In genomic region chr5:52114751-52115451, GRCm38 (mm10) we compare ENCODE assay signal across 8 mouse cellular contexts.
DNase-seq lines count a peak whose midpoint lies in the region; ATAC-seq and TF ChIP-seq lines count a peak whose summit lies in the region.

No protein-coding gene starts in this region.

- no peak for ATAC-seq in frontal cortex, adult (ENCODE audit: low TSS enrichment)
- ATAC-seq in hindbrain, embryonic 14.5 days (ENCODE audit: low FRiP score): peak; percentile 7; the same call in 1 of the 2 replicates
- no peak for ATAC-seq in limb, embryonic 13.5 days (ENCODE audit: low FRiP score, low read depth)
- no peak for ATAC-seq in megakaryocyte-erythroid progenitor cell, adult 5-6 weeks (replicated peaks; ENCODE audit: low FRiP score, low TSS enrichment, poor library complexity, severe bottlenecking)

- H3K27ac ChIP-seq in ES-Bruce4 (ENCODE audit: insufficient read depth, low read length): no peak overlapping the region
- peak overlapping the region; percentile 81 for H3K27ac ChIP-seq in hindbrain, embryonic 14.5 days
- H3K27ac ChIP-seq in limb, embryonic 13.5 days: no peak overlapping the region

- TF ChIP-seq CTCF in ES-Bruce4 (IDR thresholded peaks at IDR 0.05; ENCODE audit: low read depth, low read length): no peak

- peaks cover 19% of the 10 kb centered on the region for H3K27me3 ChIP-seq in ES-Bruce4 (ENCODE audit: control insufficient read depth, insufficient read depth, low read length, poor library complexity, severe bottlenecking)
- H3K27me3 ChIP-seq in hindbrain, embryonic 14.5 days (ENCODE audit: control insufficient read depth, insufficient read depth, low read length): peaks cover 25% of the 10 kb centered on the region
- H3K27me3 ChIP-seq in limb, embryonic 13.5 days: peaks cover 72% of the 10 kb centered on the region

- peaks cover 2% of the 10 kb centered on the region for H3K4me1 ChIP-seq in ES-Bruce4 (ENCODE audit: control insufficient read depth, insufficient read depth, low read length)
- H3K4me1 ChIP-seq in hindbrain, embryonic 14.5 days (replicated peaks; ENCODE audit: control insufficient read depth, insufficient read depth, low read length): peaks cover 15% of the 10 kb centered on the region
- peaks cover 38% of the 10 kb centered on the region for H3K4me1 ChIP-seq in limb, embryonic 13.5 days

- H3K4me3 ChIP-seq in ES-Bruce4 (ENCODE audit: low read depth, low read length): peak overlapping the region; percentile 36
- peak overlapping the region; percentile 71 for H3K4me3 ChIP-seq in hindbrain, embryonic 14.5 days (replicated peaks; ENCODE audit: low read length)
- H3K4me3 ChIP-seq in limb, embryonic 13.5 days: peak overlapping the region; percentile 72

- no peak for TF ChIP-seq EP300 in ES-Bruce4 (IDR thresholded peaks at IDR 0.05; ENCODE audit: insufficient read depth, low read depth, low read length)

- no peaks in the 10 kb centered on the region for H3K9me3 ChIP-seq in ES-Bruce4 (replicated peaks; ENCODE audit: control insufficient read depth, insufficient read depth, low read length, poor library complexity, severe bottlenecking)
- H3K9me3 ChIP-seq in hindbrain, embryonic 14.5 days (ENCODE audit: control insufficient read depth, low read length): no peaks in the 10 kb centered on the region
- no peaks in the 10 kb centered on the region for H3K9me3 ChIP-seq in limb, embryonic 13.5 days

- no peak overlapping the region for H3K9ac ChIP-seq in ES-Bruce4 (ENCODE audit: low read depth, poor library complexity, severe bottlenecking)
- H3K9ac ChIP-seq in hindbrain, embryonic 14.5 days: peak overlapping the region; percentile 68
- H3K9ac ChIP-seq in limb, embryonic 13.5 days: peak overlapping the region; percentile 65

- peak overlapping the region; percentile 100 for H3K4me2 ChIP-seq in hindbrain, embryonic 14.5 days (replicated peaks)
- H3K4me2 ChIP-seq in limb, embryonic 13.5 days (replicated peaks): peak overlapping the region; percentile 100

- DNase-seq in frontal cortex, postnatal 10 days (ENCODE audit: low spot score in 2 of 2): peak; percentile 36 to 44
- peak; percentile 35 for DNase-seq in embryo, embryonic 9.5 days (ENCODE audit: extremely low spot score)
- DNase-seq in hindbrain, embryonic 14.5 days (ENCODE audit: low spot score): no peak
- DNase-seq in right cerebral cortex, adult 2 months (ENCODE audit: low spot score in 2 of 2): peak; percentile 38 to 43

- WGBS in hindbrain, embryonic 14.5 days: under 1% methylated on average over 48 of the region's 48 CpGs
- WGBS in limb, embryonic 13.5 days: under 1% methylated on average over 48 of the region's 48 CpGs

- no peak for TF ChIP-seq POLR2A in ES-Bruce4 (IDR thresholded peaks at IDR 0.05; ENCODE audit: insufficient read depth, low read length)

- H3K36me3 ChIP-seq in ES-Bruce4 (ENCODE audit: control insufficient read depth, insufficient read depth, low read length, poor library complexity, severe bottlenecking): no peaks in the 10 kb centered on the region
- no peaks in the 10 kb centered on the region for H3K36me3 ChIP-seq in hindbrain, embryonic 14.5 days (replicated peaks; ENCODE audit: control insufficient read depth, insufficient read depth)
- H3K36me3 ChIP-seq in limb, embryonic 13.5 days: no peaks in the 10 kb centered on the region
